ENCODE assay signal across 20 mouse cellular contexts in the genomic region with DNA sequence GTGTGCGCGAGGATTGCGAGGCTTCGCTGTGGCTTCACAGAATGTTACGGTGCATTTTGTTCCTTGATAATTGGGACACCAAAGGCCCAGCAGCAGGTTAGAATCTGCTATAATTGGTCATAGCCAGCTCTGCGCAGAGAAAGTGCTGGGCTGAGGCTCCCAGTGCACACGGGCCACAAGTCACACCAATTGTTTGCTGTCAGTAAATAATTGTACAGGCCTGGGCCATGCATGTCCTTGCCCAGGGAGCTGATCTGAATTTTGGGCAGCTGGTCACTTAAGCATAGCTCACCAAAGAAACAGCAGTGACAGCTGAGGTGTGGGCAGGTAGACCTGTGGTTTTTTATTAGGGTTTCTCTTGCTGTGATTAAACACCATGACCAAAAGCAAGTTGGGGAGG. TPM values are rescaled to one million over a fixed set of nuclear protein-coding genes. Genes with fewer than 3 reads are reported as not detected.
DNase-seq lines count a peak whose midpoint lies in the region; ATAC-seq and TF ChIP-seq lines count a peak whose summit lies in the region.
"Had no signal": no experiment of that assay in that cellular context is flagged by ENCODE, and none has a peak within 500 bp of the region (broad histone marks: within the 10 kb centered on the region; RNA-seq: fewer than 3 reads in every experiment).

No protein-coding gene starts in this region.

- no peak for TF ChIP-seq CTCF in liver, adult 2 months (IDR thresholded peaks at IDR 0.05; ENCODE audit: low read depth, low read length)
- no peak for TF ChIP-seq CTCF in thymus, adult 2 months (IDR thresholded peaks at IDR 0.05; ENCODE audit: borderline replicate concordance, control insufficient read depth, extremely low read depth, insufficient read depth, low read length, poor library complexity)

- no peak overlapping the region for H3K4me2 ChIP-seq in liver, embryonic 15.5 days
- H3K4me2 ChIP-seq in liver, embryonic 16.5 days (ENCODE audit: low read depth, low read length), result no peak overlapping the region
- H3K4me2 ChIP-seq: forebrain, embryonic 13.5 days; heart, embryonic 11.5 days; hindbrain, embryonic 12.5 days; hindbrain, embryonic 15.5 days had no signal

- peak; percentile 55; the same call in 1 of the 2 replicates for ATAC-seq in liver, embryonic 15.5 days (ENCODE audit: insufficient read depth)
- ATAC-seq in liver, embryonic 16.5 days (ENCODE audit: low read depth), result peak; percentile 71
- ATAC-seq: CD4-positive, CD25-positive, alpha-beta regulatory T cell, adult 4 months; forebrain, embryonic 13.5 days; forebrain, embryonic 16.5 days had no signal

- peaks cover 25% of the 10 kb centered on the region for H3K4me1 ChIP-seq in liver, adult 2 months (ENCODE audit: control insufficient read depth, insufficient read depth, low read length)
- H3K4me1 ChIP-seq in liver, embryonic 15.5 days (replicated peaks), result peaks cover 21% of the 10 kb centered on the region
- H3K4me1 ChIP-seq in liver, embryonic 16.5 days (ENCODE audit: control insufficient read depth, low read depth, low read length), result peaks cover 6% of the 10 kb centered on the region
- H3K4me1 ChIP-seq in thymus, adult 2 months (replicated peaks; ENCODE audit: control insufficient read depth, insufficient read depth, low read length), result no peaks in the 10 kb centered on the region
- H3K4me1 ChIP-seq: forebrain, embryonic 13.5 days; hindbrain, embryonic 12.5 days; hindbrain, embryonic 15.5 days had no signal

- H3K9ac ChIP-seq in liver, adult 2 months (ENCODE audit: low read depth, low read length), result no peak overlapping the region
- no peak overlapping the region for H3K9ac ChIP-seq in liver, embryonic 15.5 days
- no peak overlapping the region for H3K9ac ChIP-seq in liver, embryonic 16.5 days (ENCODE audit: low read depth, low read length)
- H3K9ac ChIP-seq: forebrain, embryonic 13.5 days; hindbrain, embryonic 12.5 days; hindbrain, embryonic 15.5 days had no signal

- 19% methylated on average over 7 of the region's 7 CpGs for WGBS in liver, adult 2 months
- 79% methylated on average over 7 of the region's 7 CpGs for WGBS in liver, embryonic 15.5 days (ENCODE audit: insufficient replicate concordance)
- WGBS in liver, embryonic 16.5 days (ENCODE audit: insufficient replicate concordance), result 83% methylated on average over 7 of the region's 7 CpGs
- 97% methylated on average over 7 of the region's 7 CpGs for WGBS in thymus, adult 2 months

- TF ChIP-seq POLR2A in liver, adult 2 months (IDR thresholded peaks at IDR 0.05; ENCODE audit: extremely low read depth, insufficient read depth, low read length), result no peak
- no peak for TF ChIP-seq POLR2A in thymus, adult 2 months (IDR thresholded peaks at IDR 0.05; ENCODE audit: control insufficient read depth, extremely low read depth, insufficient read depth, low read length, poor library complexity)

- H3K4me3 ChIP-seq in liver, adult 2 months (ENCODE audit: insufficient read depth, low read depth, low read length), result no peak overlapping the region
- no peak overlapping the region for H3K4me3 ChIP-seq in liver, embryonic 15.5 days (replicated peaks)
- H3K4me3 ChIP-seq in liver, embryonic 16.5 days (ENCODE audit: low read depth, low read length), result no peak overlapping the region
- no peak overlapping the region for H3K4me3 ChIP-seq in thymus, adult 2 months (ENCODE audit: control insufficient read depth, insufficient read depth, low read length)
- H3K4me3 ChIP-seq: forebrain, embryonic 10.5 days; forebrain, embryonic 13.5 days; hindbrain, embryonic 12.5 days; hindbrain, embryonic 15.5 days had no signal

- no peak overlapping the region; the same call in 1 of the 2 replicates for H3K27ac ChIP-seq in liver, adult 2 months (replicated peaks; ENCODE audit: insufficient read depth, low read depth, low read length)
- H3K27ac ChIP-seq in liver, embryonic 15.5 days (replicated peaks), result peak overlapping the region; percentile 38
- peak overlapping the region; percentile 47 for H3K27ac ChIP-seq in liver, embryonic 16.5 days (ENCODE audit: low read length)
- no peak overlapping the region for H3K27ac ChIP-seq in thymus, adult 2 months (ENCODE audit: control insufficient read depth, insufficient read depth, low read length)
- H3K27ac ChIP-seq: forebrain, embryonic 10.5 days; forebrain, embryonic 13.5 days; hindbrain, embryonic 12.5 days; hindbrain, embryonic 15.5 days had no signal

- peaks cover 25% of the 10 kb centered on the region for H3K36me3 ChIP-seq in liver, adult 2 months (ENCODE audit: control insufficient read depth, insufficient read depth, low read length)
- H3K36me3 ChIP-seq in liver, embryonic 15.5 days (replicated peaks), result peaks cover 80% of the 10 kb centered on the region
- H3K36me3 ChIP-seq in liver, embryonic 16.5 days (ENCODE audit: control insufficient read depth, insufficient read depth), result peaks cover 10% of the 10 kb centered on the region
- peaks cover 6% of the 10 kb centered on the region for H3K36me3 ChIP-seq in thymus, adult 2 months (ENCODE audit: control insufficient read depth, insufficient read depth, low read length)

- H3K9me3 ChIP-seq in liver, embryonic 15.5 days (replicated peaks), result no peaks in the 10 kb centered on the region
- no peaks in the 10 kb centered on the region for H3K9me3 ChIP-seq in liver, embryonic 16.5 days (replicated peaks; ENCODE audit: control insufficient read depth, low read length)
- H3K9me3 ChIP-seq: forebrain, embryonic 10.5 days; forebrain, embryonic 13.5 days; hindbrain, embryonic 12.5 days; hindbrain, embryonic 15.5 days had no signal

- no peaks in the 10 kb centered on the region for H3K79me2 ChIP-seq in liver, adult 2 months (ENCODE audit: control insufficient read depth, insufficient read depth, low read length)

- peak; percentile 67 for DNase-seq in liver, adult 2 months (ENCODE audit: extremely low read depth, low read depth, low spot score)
- DNase-seq in liver, result no peak
- no peak for DNase-seq in thymus, adult 2 months
- DNase-seq in right cerebral cortex, postnatal 10 days (ENCODE audit: low spot score in 2 of 2), result no peak
- DNase-seq: adrenal gland, adult 2 months; adrenal gland, postnatal 14 days; cerebellum, adult 11-12 months; cerebellum, adult 9-10 months; cerebellum, postnatal 14 days; gastrocnemius, postnatal 10 days; gastrocnemius, postnatal 36 days had no signal

- H3K27me3 ChIP-seq in liver, adult 2 months (ENCODE audit: control insufficient read depth, insufficient read depth, low read length), result no peaks in the 10 kb centered on the region
- H3K27me3 ChIP-seq in liver, embryonic 15.5 days, result no peaks in the 10 kb centered on the region
- no peaks in the 10 kb centered on the region for H3K27me3 ChIP-seq in liver, embryonic 16.5 days (ENCODE audit: control insufficient read depth, insufficient read depth, low read depth, low read length)
- H3K27me3 ChIP-seq in thymus, adult 2 months (ENCODE audit: control insufficient read depth, insufficient read depth, low read length), result no peaks in the 10 kb centered on the region
- H3K27me3 ChIP-seq: forebrain, embryonic 13.5 days; hindbrain, embryonic 12.5 days; hindbrain, embryonic 15.5 days had no signal

RNA-seq across cellular contexts. Expression of a gene that starts 10.6 kb away (rescaled TPM):
- 12.2 and 16.2 TPM in 2 replicates for total RNA-seq in liver, adult 2 months (2014; rRNA removed)
- polyA plus RNA-seq in liver, adult 2 months (2012; rRNA removed), result 53.5 and 57.0 TPM in 2 replicates
- polyA plus RNA-seq in liver, embryonic 15.5 days (2015; fragmentation: Nextera tagmentation; extraction: Ambion mirVana), result 49.0 and 50.2 TPM in 2 replicates
- polyA plus RNA-seq in liver, embryonic 16.5 days (2015; fragmentation: Nextera tagmentation; extraction: Ambion mirVana), result 47.8 and 49.1 TPM in 2 replicates
- polyA plus RNA-seq in thymus, adult 2 months (2012; rRNA removed), result 139 and 151 TPM in 2 replicates

RNA-seq across cellular contexts. Expression of a gene that starts 36.0 kb away (rescaled TPM):
- total RNA-seq in liver, adult 2 months (2014; rRNA removed), result 11.3 and 14.2 TPM in 2 replicates
- polyA plus RNA-seq in liver, adult 2 months (2012; rRNA removed), result 16.8 and 22.3 TPM in 2 replicates
- polyA plus RNA-seq in liver, embryonic 15.5 days (2015; fragmentation: Nextera tagmentation; extraction: Ambion mirVana), result 14.8 and 18.5 TPM in 2 replicates
- 16.5 and 16.7 TPM in 2 replicates for polyA plus RNA-seq in liver, embryonic 16.5 days (2015; fragmentation: Nextera tagmentation; extraction: Ambion mirVana)
- polyA plus RNA-seq in thymus, adult 2 months (2012; rRNA removed), result 85.0 and 89.0 TPM in 2 replicates

RNA-seq across cellular contexts. Expression of a gene that starts 41.9 kb away (rescaled TPM):
- total RNA-seq in liver, adult 2 months (2014; rRNA removed), result 28.2 and 42.8 TPM in 2 replicates
- 59.0 and 71.0 TPM in 2 replicates for polyA plus RNA-seq in liver, adult 2 months (2012; rRNA removed)
- 25.4 and 30.9 TPM in 2 replicates for polyA plus RNA-seq in liver, embryonic 15.5 days (2015; fragmentation: Nextera tagmentation; extraction: Ambion mirVana)
- 28.2 and 30.4 TPM in 2 replicates for polyA plus RNA-seq in liver, embryonic 16.5 days (2015; fragmentation: Nextera tagmentation; extraction: Ambion mirVana)
- polyA plus RNA-seq in thymus, adult 2 months (2012; rRNA removed), result 89.2 and 98.3 TPM in 2 replicates

RNA-seq across cellular contexts. Expression of a gene that starts 47.9 kb away (rescaled TPM):
- total RNA-seq in liver, adult 2 months (2014; rRNA removed), result 4.0 and 7.1 TPM in 2 replicates
- polyA plus RNA-seq in liver, adult 2 months (2012; rRNA removed), result 13.6 and 15.5 TPM in 2 replicates
- polyA plus RNA-seq in liver, embryonic 15.5 days (2015; fragmentation: Nextera tagmentation; extraction: Ambion mirVana), result 10.6 and 11.5 TPM in 2 replicates
- 10.8 and 13.3 TPM in 2 replicates for polyA plus RNA-seq in liver, embryonic 16.5 days (2015; fragmentation: Nextera tagmentation; extraction: Ambion mirVana)
- 92.4 and 107 TPM in 2 replicates for polyA plus RNA-seq in thymus, adult 2 months (2012; rRNA removed)

Comparison
In these comparisons a context has a peak if more than half of its experiments do, and no peak if none do; other contexts are left out.
1. H3K27ac ChIP-seq: peak in liver, embryonic 15.5 days (single experiment) and liver, embryonic 16.5 days (single experiment); none in liver, adult 2 months (single experiment) and thymus, adult 2 months (single experiment).